Mouse (Mus musculus) MEL (cell line): ENCODE data around the gene Myh3.

ENCODE experiments used
- CHD1 ChIP-seq: IDR thresholded peaks from 2 replicates; pipeline ENCODE4 v1.6.1; 2012; ENCODE audit warnings: low read depth, mild to moderate bottlenecking, inconsistent platforms, low read length, improper control_type of control experiment
- CHD2 ChIP-seq: IDR thresholded peaks from 2 replicates; pipeline ENCODE4 v1.6.1; 2011; ENCODE audit warnings: low read length, improper control_type of control experiment
- CTCF ChIP-seq, 3 experiments: IDR thresholded peaks in 2 of 3; conservative IDR thresholded peaks in 1 of 3; 2 replicates each; pipeline ENCODE4 v1.5.1; 2011 to 2012; ENCODE audit warnings: low read length in 3 of 3, low read depth in 2 of 3, mild to moderate bottlenecking in 2 of 3, improper control_type of control experiment in 1 of 3, inconsistent platforms in 1 of 3, mixed read lengths in 1 of 3, moderate library complexity in 1 of 3; ENCODE audit not compliant: control insufficient read depth in 1 of 3, insufficient read depth in 1 of 3, poor library complexity in 1 of 3, severe bottlenecking in 1 of 3
- E2F4 ChIP-seq: IDR thresholded peaks from 2 replicates; pipeline ENCODE4 v1.6.1; 2011; ENCODE audit warnings: low read depth, low read length, improper control_type of control experiment, borderline replicate concordance
- GABPA ChIP-seq: IDR thresholded peaks from 2 replicates; pipeline ENCODE4 v1.6.1; 2012; ENCODE audit warnings: low read depth, mild to moderate bottlenecking, inconsistent platforms, low read length, improper control_type of control experiment, moderate library complexity
- KAT2A ChIP-seq: conservative IDR thresholded peaks from 2 replicates; pipeline ENCODE4 v1.6.1; 2012; ENCODE audit warnings: low read depth, low read length, improper control_type of control experiment, inconsistent platforms
- NELFE ChIP-seq: IDR thresholded peaks from 2 replicates; pipeline ENCODE4 v1.6.1; 2011; ENCODE audit warnings: low read depth, low read length, improper control_type of control experiment
- NRF1 ChIP-seq: IDR thresholded peaks from 2 replicates; pipeline ENCODE4 v1.6.1; 2014; ENCODE audit warnings: low read depth, mild to moderate bottlenecking, inconsistent platforms, low read length, improper control_type of control experiment, moderate library complexity; ENCODE audit not compliant: poor library complexity, insufficient read depth, severe bottlenecking
- POLR2A ChIP-seq, 2 experiments: IDR thresholded peaks; 2 replicates each; pipeline ENCODE4 v1.6.1; 2011 to 2012; ENCODE audit warnings: low read length in 2 of 2, mild to moderate bottlenecking in 2 of 2, control low read depth in 1 of 2, improper control_type of control experiment in 1 of 2, low read depth in 1 of 2, moderate library complexity in 1 of 2; ENCODE audit not compliant: control insufficient read depth in 1 of 2, insufficient read depth in 1 of 2, poor library complexity in 1 of 2
- POLR2AphosphoS5 ChIP-seq: IDR thresholded peaks from 2 replicates; pipeline ENCODE4 v1.6.1; 2012; ENCODE audit warnings: low read depth, borderline replicate concordance, mild to moderate bottlenecking, inconsistent platforms, low read length, moderate library complexity, mixed read lengths
- TCF12 ChIP-seq: IDR thresholded peaks from 2 replicates; pipeline ENCODE4 v1.6.1; 2014; ENCODE audit warnings: low read depth, mild to moderate bottlenecking, inconsistent platforms, low read length, improper control_type of control experiment, moderate library complexity
- USF1 ChIP-seq: IDR thresholded peaks from 2 replicates; pipeline ENCODE4 v1.6.1; 2014; ENCODE audit warnings: low read depth, mild to moderate bottlenecking, inconsistent platforms, low read length, improper control_type of control experiment, moderate library complexity
- ZNF384 ChIP-seq: IDR thresholded peaks from 2 replicates; pipeline ENCODE4 v1.6.1; 2012; ENCODE audit warnings: low read depth, mild to moderate bottlenecking, inconsistent platforms, low read length, improper control_type of control experiment

GRCm38 (mm10) chr11:67144559-67145265 lies 66.6 kb downstream of the Myh3 start:
- TF ChIP-seq POLR2A (IDR thresholded peaks at IDR 0.05; ENCODE audit: control insufficient read depth in 1 of 2, insufficient read depth in 1 of 2, low read depth in 1 of 2, low read length in 2 of 2, poor library complexity in 1 of 2): no peak
- no peak for TF ChIP-seq CHD1
- no peak for TF ChIP-seq CTCF (IDR thresholded peaks at IDR 0.05 in 2 of 3, conservative IDR thresholded peaks at IDR 0.05 in 1 of 3; ENCODE audit: control insufficient read depth in 1 of 3, insufficient read depth in 1 of 3, low read depth in 2 of 3, low read length in 3 of 3, poor library complexity in 1 of 3, severe bottlenecking in 1 of 3)
- no peak for TF ChIP-seq CHD2
- TF ChIP-seq TCF12: no peak
- TF ChIP-seq USF1: no peak
- no peak for TF ChIP-seq POLR2AphosphoS5
- TF ChIP-seq NELFE: no peak
- no peak for TF ChIP-seq ZNF384
- TF ChIP-seq GABPA: no peak
- TF ChIP-seq KAT2A: no peak
- TF ChIP-seq E2F4: no peak
- no peak for TF ChIP-seq NRF1
